Mouse (Mus musculus) kidney, adult 2 months (tissue): ENCODE measurements around the gene Fam3c. TPM values are rescaled to one million over a fixed set of nuclear protein-coding genes. Genes with fewer than 3 reads are reported as not detected.

Source experiments
- DNase-seq: peaks from one replicate; pipeline ENCODE4 v3.0.0; 2021
- H3K27ac ChIP-seq: fragments of 200-500 bp; 2 replicates; pipeline ENCODE4 v1.5.1; 2012; ENCODE audit warnings: low read depth, low read length, control low read depth, inconsistent platforms; ENCODE audit not compliant: insufficient read depth
- H3K27me3 ChIP-seq: fragments of 200-500 bp; replicated peaks from 2 replicates; pipeline ENCODE4 v1.6.1; 2012; ENCODE audit warnings: mild to moderate bottlenecking, moderate library complexity, low read length, inconsistent platforms; ENCODE audit not compliant: control insufficient read depth, insufficient read depth
- H3K36me3 ChIP-seq: fragments of 200-500 bp; 2 replicates; pipeline ENCODE4 v1.6.1; 2012; ENCODE audit warnings: mild to moderate bottlenecking, moderate library complexity, low read length, inconsistent platforms; ENCODE audit not compliant: control insufficient read depth, insufficient read depth
- H3K4me1 ChIP-seq: fragments of 200-500 bp; 2 replicates; pipeline ENCODE4 v1.6.1; 2011; ENCODE audit warnings: low read length; ENCODE audit not compliant: control insufficient read depth, insufficient read depth
- H3K4me3 ChIP-seq: fragments of 200-500 bp; 2 replicates; pipeline ENCODE4 v1.5.1; 2011; ENCODE audit warnings: mild to moderate bottlenecking, low read depth, low read length, control low read depth; ENCODE audit not compliant: insufficient read depth
- CTCF ChIP-seq: fragments of 200-500 bp; conservative IDR thresholded peaks from 2 replicates; pipeline ENCODE4 v1.5.1; 2011; ENCODE audit warnings: low read depth, mild to moderate bottlenecking, control low read depth, low read length, moderate library complexity, mixed read lengths; ENCODE audit not compliant: insufficient read depth, insufficient read length
- POLR2A ChIP-seq: fragments of 200-500 bp; IDR thresholded peaks from one replicate; pipeline ENCODE4 v1.6.1; 2011; ENCODE audit warnings: low read depth, low read length, control low read depth
- WGBS: fragments of 180-500 bp; shearing (Covaris S2); methylation state at CpG from one replicate; pipeline ENCODE4 v1.1.7; 2018; 5-methylcytosine and 5-hydroxymethylcytosine counted together
- polyA plus RNA-seq: library from polyadenylated mRNA; depleted of rRNA; stranded (reverse); fragments of >200 nt; gene quantifications from 2 replicates; pipeline ENCODE4 v1.2.3, GENCODE M21; 2012; rRNA removed

Gene Fam3c
- polyA plus RNA-seq, 1 experiment = 5.3 TPM

GRCm38 (mm10) chr6:22262519-22262918, 93.5 kb downstream of the Fam3c start:
- no peaks in the 10 kb centered on the region for H3K4me1 ChIP-seq
- no peaks in the 10 kb centered on the region for H3K27me3 ChIP-seq
- no peak overlapping the region for H3K27ac ChIP-seq
- H3K4me3 ChIP-seq = no peak overlapping the region
- TF ChIP-seq CTCF (no peak), POLR2A (no peak)
- no peaks in the 10 kb centered on the region for H3K36me3 ChIP-seq
- no peak for DNase-seq
- WGBS = 52% methylated on average over 4 of the region's 4 CpGs

GRCm38 (mm10) chr6:22258784-22259183, 97.3 kb downstream of the Fam3c start:
- DNase-seq = no peak
- H3K27ac ChIP-seq = no peak overlapping the region
- H3K27me3 ChIP-seq = no peaks in the 10 kb centered on the region
- H3K4me1 ChIP-seq = no peaks in the 10 kb centered on the region
- H3K36me3 ChIP-seq = no peaks in the 10 kb centered on the region
- no peak overlapping the region for H3K4me3 ChIP-seq
- 70% methylated on average over 4 of the region's 4 CpGs for WGBS
- TF ChIP-seq POLR2A (no peak), CTCF (no peak)

Other genes starting within 250 kb of the Fam3c start
- 1.4 TPM in 2 replicates for gene Wnt16, start 68.0 kb downstream of the Fam3c start, polyA plus RNA-seq